Mouse (Mus musculus): ENCODE data around the gene Ptprg. TPM values are rescaled to one million over a fixed set of nuclear protein-coding genes. Genes with fewer than 3 reads are reported as not detected.

Ptprg gene
- total RNA-seq, 1 experiment from 2014 or later: not detected

DNA sequence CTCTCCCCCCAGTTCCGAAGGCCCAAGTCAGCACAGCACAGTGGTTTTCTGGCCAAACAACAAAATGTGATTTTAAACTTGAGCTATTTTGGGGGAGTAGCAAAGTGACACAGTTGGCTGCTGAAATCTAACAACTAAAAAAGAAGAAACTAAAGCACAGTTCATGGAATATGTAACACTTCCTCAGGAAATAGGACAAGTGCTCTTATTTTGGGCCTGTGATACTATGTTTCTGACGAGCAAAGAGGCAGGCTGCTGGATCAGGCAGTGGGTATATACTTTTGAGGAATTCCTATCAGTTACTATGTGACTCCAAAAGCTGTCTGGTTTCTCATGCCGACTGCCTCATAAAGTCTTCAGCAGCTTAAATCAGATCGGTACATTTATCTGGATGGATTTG is 8.1 kb downstream of the Ptprg start:
- ATAC-seq (replicated peaks; ENCODE audit: insufficient number of reproducible peaks, low FRiP score, low TSS enrichment, poor library complexity, severe bottlenecking): no peak

DNA sequence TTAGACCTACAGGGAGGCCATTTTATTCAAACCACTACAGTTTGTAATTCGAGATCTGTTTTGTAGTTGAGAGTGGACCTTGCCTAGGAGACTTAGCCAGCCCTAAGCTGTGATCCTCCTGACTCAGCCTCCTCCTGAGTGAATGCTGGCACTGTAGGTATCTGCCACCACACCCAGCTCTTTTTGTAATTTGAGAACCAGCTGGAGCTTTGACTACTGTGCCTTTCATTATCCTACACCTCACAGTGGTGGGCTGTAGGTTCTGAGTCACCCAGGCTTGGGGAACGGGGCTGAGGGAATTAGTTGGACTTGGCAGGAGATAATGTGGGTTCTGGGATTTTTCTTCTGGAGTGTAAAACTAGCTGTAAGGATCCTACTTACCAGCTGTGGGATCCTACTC is 9.5 kb downstream of the Ptprg start:
- ATAC-seq (replicated peaks; ENCODE audit: insufficient number of reproducible peaks, low FRiP score, low TSS enrichment, poor library complexity, severe bottlenecking): no peak

DNA sequence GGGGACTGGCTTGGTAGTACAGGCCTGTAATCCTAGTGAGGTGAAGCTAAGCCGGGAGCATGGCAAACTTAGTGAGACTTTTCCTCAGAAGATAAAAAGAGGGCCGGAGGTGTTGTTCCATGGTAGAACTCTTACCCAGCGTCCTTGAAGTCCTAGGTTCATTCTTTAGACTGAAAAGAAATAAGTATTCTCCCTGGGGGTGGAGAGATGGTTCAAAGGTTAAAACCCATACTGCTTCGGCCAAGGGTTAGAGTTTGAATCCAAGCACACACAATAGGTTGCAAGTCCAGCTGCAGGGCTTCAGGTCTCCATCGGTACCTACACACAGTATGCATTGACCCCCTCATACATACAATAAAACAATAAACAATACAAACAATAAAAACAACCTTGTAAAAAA is 10.3 kb downstream of the Ptprg start:
- ATAC-seq (replicated peaks; ENCODE audit: insufficient number of reproducible peaks, low FRiP score, low TSS enrichment, poor library complexity, severe bottlenecking): no peak

DNA sequence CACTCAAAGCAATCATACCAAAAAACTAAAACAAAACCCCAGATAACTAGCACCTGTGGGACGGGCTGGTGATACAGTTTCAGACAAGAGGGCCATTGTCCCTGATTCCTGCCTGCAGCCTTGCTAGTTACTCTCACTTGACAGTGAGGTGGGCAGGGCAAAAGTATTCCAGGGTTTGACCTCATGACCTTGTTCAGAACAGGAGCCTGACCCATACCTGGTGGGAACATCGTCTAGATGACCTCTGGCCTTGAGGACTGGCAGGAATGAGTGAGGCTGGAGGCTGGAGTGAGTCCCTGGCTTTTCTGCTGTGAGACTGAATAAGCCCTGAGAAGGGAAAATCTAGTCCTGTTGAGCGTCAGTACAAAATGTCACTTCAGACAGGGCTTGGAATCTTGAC is 11.1 kb downstream of the Ptprg start:
- ATAC-seq (replicated peaks; ENCODE audit: insufficient number of reproducible peaks, low FRiP score, low TSS enrichment, poor library complexity, severe bottlenecking): no peak

DNA sequence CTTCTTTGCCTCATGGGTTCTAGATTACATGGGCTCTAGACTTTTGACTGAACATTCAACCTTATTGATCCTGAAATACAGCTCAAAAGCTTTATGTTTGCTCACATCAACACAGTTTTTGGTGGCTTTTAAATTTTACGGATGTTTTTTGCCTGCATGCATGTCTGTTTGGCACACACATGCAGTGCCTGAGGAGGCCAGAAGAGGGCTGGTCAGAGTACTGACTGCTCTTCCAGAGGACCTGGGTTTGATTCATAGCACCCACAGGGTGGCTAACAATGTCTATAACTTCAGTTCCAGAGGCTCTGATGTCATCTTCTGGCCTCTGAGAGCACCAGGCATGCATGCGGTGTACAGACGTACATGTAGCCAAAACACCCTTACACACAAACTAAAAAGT is 12.0 kb downstream of the Ptprg start:
- no peak for ATAC-seq (replicated peaks; ENCODE audit: insufficient number of reproducible peaks, low FRiP score, low TSS enrichment, poor library complexity, severe bottlenecking)

DNA sequence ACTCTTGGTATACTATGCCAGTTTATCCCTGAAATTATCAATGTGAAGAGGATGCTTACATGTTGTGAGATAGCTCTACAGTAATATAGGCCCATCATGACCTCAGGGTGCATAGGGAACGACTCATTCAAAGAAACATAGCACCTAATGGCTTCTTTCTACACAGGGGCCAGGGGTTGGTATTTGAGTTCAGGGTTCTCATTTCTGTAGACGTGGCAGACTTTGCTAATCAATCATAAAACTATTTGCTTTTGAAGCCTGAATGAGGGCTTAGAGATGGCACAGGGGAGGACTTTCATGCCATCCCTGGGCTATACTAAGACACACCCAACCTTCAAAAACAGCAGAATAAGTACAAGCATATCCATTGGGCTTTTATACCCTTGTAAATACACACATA is 16.4 kb downstream of the Ptprg start:
- ATAC-seq (replicated peaks; ENCODE audit: insufficient number of reproducible peaks, low FRiP score, low TSS enrichment, poor library complexity, severe bottlenecking): no peak

DNA sequence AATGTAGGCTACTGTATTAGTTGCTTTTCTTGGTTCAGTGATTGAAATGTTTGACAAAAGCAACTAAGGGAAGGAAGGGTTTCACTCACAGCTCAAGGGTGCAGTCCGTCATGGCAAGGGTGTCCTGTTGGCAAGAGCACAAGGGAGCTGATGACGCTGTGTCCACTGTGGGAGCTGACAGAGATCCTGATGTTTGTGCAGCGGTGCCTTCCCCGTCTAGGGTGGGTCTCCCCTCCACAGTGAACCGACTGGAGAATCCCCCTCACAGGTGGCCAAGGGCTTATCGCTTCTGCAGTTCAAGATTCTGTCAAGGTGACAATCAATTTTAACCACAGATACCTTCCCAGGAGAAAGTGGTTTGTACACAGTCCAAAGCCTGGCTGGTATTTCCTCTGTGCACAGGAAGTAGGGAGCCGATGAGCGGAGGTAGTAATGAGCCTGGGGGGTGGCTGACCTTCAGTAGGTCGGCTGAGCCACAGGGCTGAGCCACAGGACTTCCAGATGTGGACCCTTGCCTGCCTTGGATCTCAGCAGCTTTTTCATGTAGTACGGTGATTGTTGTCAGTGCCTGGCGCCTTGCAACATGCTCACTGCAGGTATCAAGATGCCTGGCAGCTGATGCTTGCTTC is 18.5 kb downstream of the Ptprg start:
- ATAC-seq (replicated peaks; ENCODE audit: insufficient number of reproducible peaks, low FRiP score, low TSS enrichment, poor library complexity, severe bottlenecking): no peak

DNA sequence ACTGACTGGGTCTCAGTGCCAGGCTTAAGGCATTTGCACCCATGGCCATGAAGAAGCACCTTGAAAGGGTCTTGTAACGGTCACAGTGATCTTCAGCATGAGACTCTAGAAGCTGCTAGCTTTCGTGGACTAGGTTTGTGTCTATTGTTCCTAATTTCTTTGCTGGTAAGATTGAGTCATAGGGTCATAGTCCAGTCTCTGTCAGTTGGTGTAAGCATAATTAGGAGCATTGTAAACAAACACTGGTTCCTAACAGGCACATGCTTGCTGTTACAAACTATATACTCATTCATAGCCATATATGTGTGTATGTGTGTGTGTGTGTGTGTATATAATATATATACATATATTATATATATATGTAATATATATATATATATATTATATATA is 19.1 kb downstream of the Ptprg start:
- ATAC-seq (replicated peaks; ENCODE audit: insufficient number of reproducible peaks, low FRiP score, low TSS enrichment, poor library complexity, severe bottlenecking): no peak

DNA sequence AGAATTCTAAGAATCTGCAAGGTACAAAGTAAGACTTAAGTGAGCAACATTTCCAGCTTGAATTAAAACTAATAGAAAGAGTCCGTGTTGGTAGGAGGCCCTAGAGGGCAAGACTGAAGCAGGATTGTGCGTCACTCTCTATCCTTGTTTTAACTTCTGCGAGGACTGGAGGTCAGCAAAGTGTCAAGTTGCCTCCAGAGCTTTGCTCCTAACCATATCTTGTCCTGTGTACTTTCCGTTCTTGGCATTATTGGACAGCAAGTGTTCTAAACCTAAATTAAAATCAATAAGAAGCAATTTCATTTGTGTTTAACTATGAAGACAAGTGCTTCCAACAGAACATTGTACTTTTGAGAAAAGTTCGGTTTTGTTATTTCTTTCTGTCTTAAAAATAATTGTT is 20.4 kb downstream of the Ptprg start:
- no peak for ATAC-seq (replicated peaks; ENCODE audit: insufficient number of reproducible peaks, low FRiP score, low TSS enrichment, poor library complexity, severe bottlenecking)

DNA sequence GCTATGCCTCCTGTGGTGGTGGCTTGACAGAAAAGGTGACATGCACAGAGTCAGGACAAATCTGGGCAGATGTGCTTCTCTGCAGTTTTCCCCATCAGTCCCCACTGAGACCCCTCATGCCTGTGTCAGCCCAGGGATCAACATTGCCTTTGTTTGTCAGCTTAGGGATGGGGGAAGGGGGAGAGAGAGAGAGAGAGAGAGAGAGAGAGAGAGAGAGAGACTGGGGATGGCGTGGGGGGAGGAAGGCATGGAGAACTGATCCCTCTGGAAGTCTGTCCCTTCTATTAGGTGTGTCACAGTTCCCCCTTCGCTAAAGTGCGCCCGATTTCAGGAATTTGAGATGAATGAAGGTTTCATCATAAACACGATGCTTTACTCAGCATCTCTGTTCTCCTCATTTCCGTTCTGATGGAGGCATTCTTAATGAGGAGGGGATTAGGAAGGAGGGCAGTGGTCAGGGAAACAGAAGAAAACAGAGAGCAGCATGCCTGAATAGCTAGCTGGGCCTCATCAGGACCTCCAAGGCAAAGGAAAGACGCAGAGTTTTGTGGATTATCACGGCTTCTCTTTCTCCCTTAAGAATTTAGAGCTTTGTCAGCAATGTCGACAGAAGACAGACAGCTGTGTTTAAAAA is 24.1 kb downstream of the Ptprg start:
- no peak for ATAC-seq (replicated peaks; ENCODE audit: insufficient number of reproducible peaks, low FRiP score, low TSS enrichment, poor library complexity, severe bottlenecking)

DNA sequence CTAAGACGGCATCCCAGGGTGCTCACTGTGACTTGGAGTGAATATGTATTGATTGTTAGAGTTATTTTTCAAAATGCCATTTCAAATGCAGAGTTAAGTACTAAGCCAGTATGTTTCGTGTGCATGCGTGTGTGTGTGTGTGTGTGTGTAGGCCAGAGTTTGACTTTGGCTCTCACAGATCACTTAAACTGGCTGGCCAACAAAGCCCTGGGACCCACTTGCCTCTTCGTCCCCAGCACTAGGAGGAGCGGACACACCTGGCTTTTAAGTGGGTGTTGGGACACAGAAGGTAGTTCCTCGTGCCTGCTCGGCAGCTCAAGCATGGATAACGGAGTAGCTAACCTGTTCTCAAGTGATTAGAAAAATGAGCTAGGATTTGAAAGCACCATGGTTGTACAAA is 24.6 kb downstream of the Ptprg start:
- ATAC-seq (replicated peaks; ENCODE audit: insufficient number of reproducible peaks, low FRiP score, low TSS enrichment, poor library complexity, severe bottlenecking): no peak

DNA sequence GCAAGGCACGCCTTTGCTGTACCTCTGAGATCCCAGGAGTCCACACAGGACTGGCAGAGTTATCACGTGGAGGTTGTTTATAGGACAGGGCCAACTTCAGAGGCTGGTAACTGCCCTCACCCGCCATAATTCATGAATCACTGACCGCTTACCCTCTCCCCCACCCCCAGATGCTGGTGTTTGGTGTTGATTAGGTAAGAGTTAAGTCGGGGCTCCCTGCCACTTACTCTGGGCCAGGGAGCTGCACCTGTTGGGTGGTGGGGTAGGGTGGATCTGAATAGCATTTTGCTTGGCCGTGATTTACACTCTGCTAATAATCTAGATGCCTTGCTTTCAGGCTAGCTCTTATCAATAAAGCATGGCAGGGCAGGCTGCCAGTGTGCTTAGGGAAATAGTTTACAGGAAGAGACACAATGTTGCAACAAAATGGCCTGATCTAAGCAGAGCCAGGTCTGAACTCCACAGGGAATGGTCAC is 25.2 kb downstream of the Ptprg start:
- no peak for ATAC-seq (replicated peaks; ENCODE audit: insufficient number of reproducible peaks, low FRiP score, low TSS enrichment, poor library complexity, severe bottlenecking)

DNA sequence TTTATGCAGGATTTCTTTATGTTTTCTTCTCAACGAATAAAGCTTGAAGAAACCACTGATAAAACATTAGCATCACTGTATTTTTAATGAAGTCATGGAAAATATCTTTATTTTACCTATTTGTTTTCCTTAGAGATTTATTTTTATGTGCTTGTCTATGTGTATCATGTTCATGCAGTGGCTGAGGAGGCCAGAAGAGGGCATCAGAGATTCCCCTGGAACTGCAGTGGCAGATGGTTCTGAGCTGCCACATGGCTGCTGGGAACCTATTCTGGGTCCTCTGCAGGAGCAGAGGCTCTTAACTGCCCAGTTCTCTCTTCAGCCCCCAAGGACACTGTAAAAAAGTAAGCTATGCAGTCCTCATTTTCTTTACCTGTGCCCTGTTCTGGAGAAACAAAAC is 26.6 kb downstream of the Ptprg start:
- ATAC-seq (replicated peaks; ENCODE audit: insufficient number of reproducible peaks, low FRiP score, low TSS enrichment, poor library complexity, severe bottlenecking): no peak

DNA sequence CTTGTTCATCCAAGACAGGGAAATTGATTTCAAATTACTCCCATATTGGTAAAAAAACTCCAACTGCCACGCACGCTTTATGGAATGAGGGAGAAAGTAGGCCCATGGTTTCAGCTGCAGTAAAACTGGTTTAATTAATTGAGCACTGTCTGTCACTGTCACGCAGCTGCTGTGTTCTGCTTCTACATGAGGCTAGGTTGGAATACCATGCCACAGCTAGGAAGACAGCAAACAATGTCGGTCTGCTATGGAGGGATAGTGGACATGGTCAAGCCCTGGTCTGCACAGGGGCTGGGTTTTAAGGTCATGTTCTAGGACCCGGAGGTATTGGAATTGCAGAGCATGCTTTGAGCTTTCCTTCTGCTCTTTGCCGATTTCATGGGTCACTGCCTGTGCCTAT is 30.9 kb downstream of the Ptprg start:
- no peak for ATAC-seq (replicated peaks; ENCODE audit: insufficient number of reproducible peaks, low FRiP score, low TSS enrichment, poor library complexity, severe bottlenecking)

DNA sequence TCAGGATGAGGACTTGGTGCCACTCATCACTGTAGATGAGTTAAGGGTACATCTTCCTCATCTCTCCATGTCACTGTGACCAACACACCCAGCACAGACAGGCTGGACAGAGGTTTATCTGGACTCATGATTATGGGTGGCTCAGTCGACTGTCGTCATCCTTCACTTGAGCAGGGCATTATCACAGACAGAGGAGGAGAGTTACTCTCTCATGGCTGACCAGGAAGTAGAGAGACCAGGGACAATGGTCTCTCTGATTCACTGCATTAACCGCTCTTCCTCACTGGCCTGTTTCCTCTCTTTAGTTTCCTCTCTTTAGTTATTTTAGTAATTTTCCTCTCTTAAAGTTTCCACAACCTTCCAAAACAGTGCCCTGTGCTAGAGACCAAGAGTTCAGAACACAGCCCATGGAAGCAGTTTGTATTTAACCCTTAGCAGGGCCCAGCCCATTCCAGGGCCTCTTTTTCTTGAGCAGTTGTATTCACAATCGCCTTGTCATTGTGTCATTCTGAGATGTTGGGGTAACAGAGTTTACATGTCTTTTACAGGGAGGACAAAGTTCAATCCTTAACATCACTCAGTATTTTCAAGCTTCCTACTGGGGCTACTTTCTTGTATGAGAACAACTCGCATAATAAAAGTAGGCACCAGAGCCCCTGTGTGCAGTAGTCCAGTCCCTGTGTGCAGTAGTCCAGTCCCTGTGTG is 31.7 kb downstream of the Ptprg start:
- ATAC-seq (replicated peaks; ENCODE audit: insufficient number of reproducible peaks, low FRiP score, low TSS enrichment, poor library complexity, severe bottlenecking): no peak

DNA sequence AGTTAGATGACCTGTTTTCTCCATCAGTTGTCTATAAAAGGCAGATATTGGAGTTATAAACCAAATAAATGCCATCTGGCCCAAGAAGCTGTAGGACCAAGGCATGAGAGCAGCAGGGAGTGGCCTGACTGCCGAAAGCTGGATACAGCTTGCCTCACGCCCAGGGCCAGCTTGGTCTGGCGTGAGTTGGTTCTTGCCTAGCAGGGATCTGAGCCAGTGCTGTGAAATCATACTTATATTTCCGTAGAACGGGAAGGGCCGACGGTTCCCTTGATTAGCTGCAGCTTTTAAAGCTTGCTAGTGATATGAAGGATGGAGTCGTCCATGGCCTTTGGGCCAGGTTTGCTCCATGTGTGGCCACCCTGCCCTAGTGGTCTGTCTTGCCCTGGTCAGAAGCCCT is 37.1 kb downstream of the Ptprg start:
- ATAC-seq (replicated peaks; ENCODE audit: insufficient number of reproducible peaks, low FRiP score, low TSS enrichment, poor library complexity, severe bottlenecking): no peak

DNA sequence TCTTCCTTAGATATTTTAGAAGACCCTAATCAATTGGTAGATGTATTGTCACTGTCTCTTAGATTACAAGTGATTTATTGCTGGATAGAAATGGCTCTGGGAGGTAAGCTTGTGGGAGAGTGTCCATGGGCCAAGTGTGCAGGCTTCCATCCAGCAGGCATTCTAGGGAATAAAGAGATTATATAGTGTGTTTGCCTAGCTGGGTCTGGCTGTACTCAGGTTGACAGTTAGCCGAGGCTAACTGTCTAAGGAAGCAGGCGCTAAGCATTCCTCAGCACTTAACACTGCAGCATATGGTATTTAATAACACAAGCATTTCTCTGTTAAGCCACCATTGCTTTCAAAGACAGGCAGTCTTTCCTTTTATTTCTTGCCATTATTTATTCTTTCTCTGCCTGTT is 39.3 kb downstream of the Ptprg start:
- no peak for ATAC-seq (replicated peaks; ENCODE audit: insufficient number of reproducible peaks, low FRiP score, low TSS enrichment, poor library complexity, severe bottlenecking)

DNA sequence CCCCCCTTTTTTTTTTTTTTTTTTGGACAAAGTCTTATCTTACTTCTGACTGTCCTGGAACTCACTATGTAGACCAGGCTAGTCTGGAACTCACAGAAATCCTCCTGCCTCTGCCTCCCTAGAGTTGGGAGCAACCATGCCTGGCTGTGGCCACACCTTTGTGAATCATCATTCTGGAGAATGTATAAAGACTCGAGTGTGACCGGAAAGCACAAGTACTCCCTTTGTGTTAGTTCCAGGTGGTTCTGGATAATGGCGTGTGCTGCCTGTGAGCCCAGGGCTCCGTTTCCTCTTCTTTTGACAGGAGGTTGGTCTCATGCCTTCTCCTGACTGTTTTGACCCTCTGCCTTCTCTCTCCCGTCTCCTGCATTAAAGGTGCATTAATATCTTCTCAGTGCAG is 41.0 kb downstream of the Ptprg start:
- no peak for ATAC-seq (replicated peaks; ENCODE audit: insufficient number of reproducible peaks, low FRiP score, low TSS enrichment, poor library complexity, severe bottlenecking)

DNA sequence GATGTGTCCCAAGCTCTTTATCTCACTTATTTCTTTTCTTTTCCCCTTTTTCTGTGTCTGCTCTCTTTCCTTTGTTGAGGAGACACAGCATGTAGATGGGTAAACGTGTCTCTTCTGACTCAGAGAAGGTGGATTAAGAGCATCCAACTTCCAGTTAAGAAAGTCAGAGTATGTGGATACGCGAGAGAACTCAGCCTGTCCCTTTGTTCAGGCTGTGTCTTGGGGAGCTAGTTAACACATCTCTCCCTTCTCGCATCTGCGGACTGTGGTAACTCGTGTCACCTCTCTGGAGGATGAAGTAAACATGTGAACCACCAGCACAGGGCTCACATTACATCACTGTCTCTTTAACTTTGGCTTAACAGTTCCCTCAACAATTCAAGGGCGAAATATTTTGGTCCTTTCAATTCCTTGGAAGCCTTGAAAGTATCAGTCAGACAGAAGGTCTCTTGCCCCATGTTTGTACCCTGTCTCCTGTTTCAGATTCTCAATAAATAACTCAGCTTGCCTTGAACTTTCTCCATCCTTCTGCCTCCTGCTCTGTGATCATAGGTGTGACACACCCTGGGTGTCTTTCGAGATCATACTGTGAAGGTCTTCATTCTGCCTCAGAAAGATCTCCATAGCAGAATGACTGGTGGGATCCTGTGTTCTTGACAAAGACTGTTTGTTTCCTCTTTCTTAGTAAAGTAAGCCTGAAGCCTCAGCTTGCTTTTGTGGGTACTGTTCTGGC is 51.0 kb downstream of the Ptprg start:
- ATAC-seq (replicated peaks; ENCODE audit: insufficient number of reproducible peaks, low FRiP score, low TSS enrichment, poor library complexity, severe bottlenecking): no peak

DNA sequence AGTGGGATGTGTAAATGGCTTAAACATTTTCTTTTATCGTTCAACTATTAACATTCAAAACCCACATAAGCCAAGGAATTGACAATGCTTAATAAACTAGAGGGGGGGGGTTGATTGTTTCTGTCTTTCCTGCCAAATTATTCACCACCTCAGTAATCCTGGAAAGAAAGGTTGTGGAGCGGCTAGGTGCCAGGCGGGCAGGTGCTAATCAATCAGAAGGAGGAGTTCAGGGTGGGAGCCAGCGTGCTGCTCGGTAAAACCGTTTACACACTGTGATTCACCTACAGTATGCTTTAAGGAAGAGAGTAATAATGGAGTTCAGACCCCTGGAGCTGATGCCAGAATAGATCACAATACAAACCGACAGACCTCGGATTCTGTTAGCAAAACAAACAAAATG is 55.0 kb downstream of the Ptprg start:
- no peak for ATAC-seq (replicated peaks; ENCODE audit: insufficient number of reproducible peaks, low FRiP score, low TSS enrichment, poor library complexity, severe bottlenecking)
